Mouse (Mus musculus) myocyte (in vitro differentiated cells): ENCODE results near the gene Alyref2.

Source experiments
- CEBPB ChIP-seq: IDR thresholded peaks from 2 replicates; pipeline ENCODE4 v1.6.1; 2011; ENCODE audit warnings: mild to moderate bottlenecking, moderate library complexity; ENCODE audit not compliant: poor library complexity, insufficient read depth, severe bottlenecking
- E2F4 ChIP-seq: IDR thresholded peaks from one replicate; pipeline ENCODE4 v1.6.1; 2011; ENCODE audit warnings: mild to moderate bottlenecking, control low read depth, moderate library complexity; ENCODE audit not compliant: insufficient read depth
- MAX ChIP-seq: IDR thresholded peaks from one replicate; pipeline ENCODE4 v1.6.1; 2011; ENCODE audit warnings: low read depth, mild to moderate bottlenecking, control low read depth
- MYOD1 ChIP-seq, 3 experiments: IDR thresholded peaks; one replicate each; pipeline ENCODE4 v1.6.1; 2011; ENCODE audit warnings: control low read depth in 2 of 3, low read depth in 2 of 3, mild to moderate bottlenecking in 2 of 3, moderate library complexity in 1 of 3; ENCODE audit not compliant: insufficient read length in 2 of 3, control insufficient read depth in 1 of 3
- MYOG ChIP-seq, 3 experiments: IDR thresholded peaks; one replicate each; pipeline ENCODE4 v1.6.1; 2011; ENCODE audit warnings: control low read depth in 2 of 3, low read depth in 2 of 3, mild to moderate bottlenecking in 2 of 3; ENCODE audit not compliant: insufficient read length in 2 of 3, control insufficient read depth in 1 of 3, insufficient read depth in 1 of 3
- POLR2A ChIP-seq: IDR thresholded peaks from one replicate; pipeline ENCODE4 v1.6.1; 2011; ENCODE audit warnings: low read depth, mild to moderate bottlenecking, control low read depth, moderate library complexity; ENCODE audit not compliant: insufficient read length
- POLR2AphosphoS2 ChIP-seq: IDR thresholded peaks from one replicate; pipeline ENCODE4 v1.6.1; 2011; ENCODE audit warnings: low read depth, control low read depth; ENCODE audit not compliant: insufficient read length
- REST ChIP-seq: IDR thresholded peaks from one replicate; pipeline ENCODE4 v1.6.1; 2011; ENCODE audit warnings: mild to moderate bottlenecking, control low read depth, moderate library complexity; ENCODE audit not compliant: insufficient read depth, insufficient read length
- SRF ChIP-seq: IDR thresholded peaks from one replicate; pipeline ENCODE4 v1.6.1; 2011; ENCODE audit warnings: low read depth; ENCODE audit not compliant: control insufficient read depth, insufficient read length
- TCF12 ChIP-seq: IDR thresholded peaks from one replicate; pipeline ENCODE4 v1.6.1; 2011; ENCODE audit warnings: mild to moderate bottlenecking, control low read depth; ENCODE audit not compliant: poor library complexity, insufficient read depth, severe bottlenecking
- TCF3 ChIP-seq: IDR thresholded peaks from one replicate; pipeline ENCODE4 v1.6.1; 2011; ENCODE audit warnings: low read depth, control low read depth; ENCODE audit not compliant: insufficient read length
- USF1 ChIP-seq: IDR thresholded peaks from one replicate; pipeline ENCODE4 v1.6.1; 2011; ENCODE audit warnings: low read depth, mild to moderate bottlenecking, control low read depth, moderate library complexity

DNA sequence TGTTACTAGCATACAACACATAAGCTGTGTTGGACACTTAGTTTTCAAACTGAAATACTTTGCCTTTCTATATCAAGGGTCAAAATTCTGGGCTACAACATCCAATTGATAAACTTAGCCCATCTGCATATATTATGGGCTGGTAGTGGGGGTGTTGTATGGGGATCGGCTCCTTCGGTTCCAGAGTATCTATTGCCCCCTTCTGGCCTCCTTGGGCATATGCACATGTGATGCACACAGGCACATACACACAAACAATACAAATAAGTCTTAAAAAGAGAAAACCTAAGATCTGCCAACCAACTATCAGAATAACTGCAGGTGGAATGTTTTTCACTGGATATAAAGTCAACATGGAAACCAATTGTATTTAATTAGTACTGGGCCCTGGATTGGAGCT lies 10.0 kb downstream of the Alyref2 start:
- TF ChIP-seq E2F4, result no peak
- no peak for TF ChIP-seq TCF12
- TF ChIP-seq POLR2A, result no peak
- TF ChIP-seq MYOD1 (IDR thresholded peaks at IDR 0.05; ENCODE audit: control insufficient read depth in 1 of 3, insufficient read length in 2 of 3, low read depth in 2 of 3), result no peak
- no peak for TF ChIP-seq MYOG (IDR thresholded peaks at IDR 0.05; ENCODE audit: control insufficient read depth in 1 of 3, insufficient read depth in 1 of 3, insufficient read length in 2 of 3, low read depth in 2 of 3)
- no peak for TF ChIP-seq POLR2AphosphoS2
- no peak for TF ChIP-seq SRF
- no peak for TF ChIP-seq MAX
- no peak for TF ChIP-seq USF1
- TF ChIP-seq TCF3, result no peak
- no peak for TF ChIP-seq CEBPB
- TF ChIP-seq REST, result no peak
